Mouse (Mus musculus) neural tube, embryonic 10.5 days (tissue): ENCODE data around the gene Dennd4a.

Source experiments
- DNase-seq: peaks from one replicate; pipeline ENCODE4 v3.0.0-alpha.2; 2017; ENCODE audit warnings: low spot score; ENCODE audit errors: extremely low spot score

The Dennd4a gene

GRCm38 (mm10) chr9:64790673-64791660 lies 20.2 kb upstream of the Dennd4a start:
- no peak for DNase-seq

DNA sequence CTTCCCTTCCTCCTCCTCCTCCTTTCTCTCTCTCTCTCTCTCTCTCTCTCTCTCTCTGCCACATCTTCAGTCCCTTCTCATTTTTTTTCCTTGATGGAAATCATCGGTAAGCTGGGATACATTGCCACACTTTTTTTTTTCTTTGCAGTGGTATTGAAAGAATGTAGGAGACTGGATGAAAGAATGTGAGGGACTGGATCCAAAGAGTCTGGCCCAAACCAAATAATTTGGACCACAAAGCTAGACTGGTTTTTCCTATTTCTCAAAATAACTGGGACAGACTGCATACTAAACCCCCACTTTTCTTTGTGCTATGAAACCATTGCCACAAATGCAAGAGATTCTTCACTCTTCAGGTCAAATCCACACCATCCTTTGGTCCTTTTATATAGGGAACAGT lies 19.5 kb upstream of the Dennd4a start:
- DNase-seq = no peak

- no peak for DNase-seq
These were observed 18.5 kb upstream of the Dennd4a start for GRCm38 (mm10) chr9:64792379-64793274.

- DNase-seq = no peak
These were observed 17.9 kb upstream of the Dennd4a start for GRCm38 (mm10) chr9:64793275-64793590.

- DNase-seq = no peak
These were observed 17.3 kb upstream of the Dennd4a start for GRCm38 (mm10) chr9:64793794-64794193.

GRCm38 (mm10) chr9:64794448-64795420 lies 16.4 kb upstream of the Dennd4a start:
- no peak for DNase-seq

GRCm38 (mm10) chr9:64795846-64796615 lies 15.1 kb upstream of the Dennd4a start:
- DNase-seq = no peak

GRCm38 (mm10) chr9:64797392-64797791 lies 13.7 kb upstream of the Dennd4a start:
- no peak for DNase-seq

DNA sequence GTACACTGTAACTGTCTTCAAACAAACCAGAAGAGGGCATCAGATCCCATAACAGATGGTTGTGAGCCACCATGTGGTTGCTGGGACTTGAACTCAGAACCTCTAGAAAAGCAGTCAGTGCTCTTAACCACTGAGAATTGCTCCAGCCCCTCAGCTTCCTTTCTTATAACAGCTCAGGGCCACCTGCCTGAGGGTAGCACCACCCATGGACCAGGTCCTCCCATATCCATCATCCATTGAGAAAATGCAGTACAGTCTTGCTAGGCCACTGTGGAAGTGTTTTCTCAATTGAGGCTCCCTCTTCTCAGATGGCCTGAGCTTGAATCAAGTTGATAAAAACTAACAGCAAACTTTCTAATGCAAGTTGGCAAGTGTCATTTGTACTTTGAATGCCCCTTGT lies 13.0 kb upstream of the Dennd4a start:
- DNase-seq = no peak

GRCm38 (mm10) chr9:64798859-64799258 lies 12.3 kb upstream of the Dennd4a start:
- DNase-seq = no peak

DNA sequence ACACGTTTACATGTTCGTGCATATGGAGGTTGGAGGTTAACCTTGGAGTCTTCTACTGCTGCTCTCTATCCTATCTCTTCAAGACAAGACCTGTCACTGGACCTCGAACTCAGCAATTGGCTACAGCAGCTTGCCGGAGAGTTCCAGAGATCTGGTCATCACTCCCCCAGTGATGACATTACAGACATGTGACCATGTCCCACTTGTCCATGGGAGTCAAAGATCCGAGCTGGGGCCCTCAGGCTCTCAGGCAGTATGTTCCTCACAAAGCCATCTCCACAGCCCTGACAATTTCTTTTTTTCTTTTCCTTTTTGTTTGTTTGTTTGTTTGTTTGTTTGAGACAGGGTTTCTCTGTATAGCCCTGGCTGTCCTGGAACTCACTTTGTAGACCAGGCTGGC lies 11.6 kb upstream of the Dennd4a start:
- DNase-seq = no peak

GRCm38 (mm10) chr9:64802561-64802960 lies 8.6 kb upstream of the Dennd4a start:
- DNase-seq = no peak

- DNase-seq = no peak
These were observed 7.5 kb upstream of the Dennd4a start for GRCm38 (mm10) chr9:64803373-64804214.

- no peak for DNase-seq
These were observed 5.3 kb upstream of the Dennd4a start for GRCm38 (mm10) chr9:64805875-64806274.

DNA sequence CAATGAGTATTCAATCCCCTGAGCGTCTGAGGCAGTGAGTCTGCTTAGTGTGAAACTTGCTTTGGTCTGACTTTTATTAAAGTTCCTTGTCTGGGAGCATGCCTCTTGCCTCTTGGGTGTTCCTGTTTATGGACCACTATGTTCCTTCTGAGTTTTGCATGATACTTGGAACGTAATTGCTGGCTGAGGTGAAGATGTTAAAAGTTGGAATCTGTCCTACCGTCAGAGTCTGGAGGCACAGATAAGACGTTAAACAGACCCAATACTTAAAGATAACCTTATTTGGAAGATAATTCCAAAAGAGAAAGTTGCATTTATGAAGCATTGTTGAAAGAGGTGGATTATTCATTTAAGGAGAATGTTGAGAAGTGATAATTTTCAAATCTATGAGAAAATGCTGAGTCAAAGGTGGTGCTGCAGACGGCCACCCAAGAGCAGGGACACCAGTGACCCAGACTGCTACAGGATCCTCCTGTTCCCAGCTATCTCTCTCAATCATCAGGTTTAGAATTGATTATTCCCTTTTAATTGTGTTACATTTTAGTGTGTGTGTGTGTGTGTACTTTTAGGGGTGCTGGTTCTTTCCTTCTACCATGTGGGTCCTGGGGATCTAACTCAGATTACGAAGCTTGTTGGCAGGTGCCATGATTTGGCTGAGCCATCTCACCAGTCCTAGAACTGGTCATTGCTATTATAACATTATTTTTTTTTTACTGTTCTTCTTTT lies 4.6 kb upstream of the Dennd4a start:
- DNase-seq = no peak

- DNase-seq = no peak
These were observed 3.9 kb upstream of the Dennd4a start for GRCm38 (mm10) chr9:64807061-64807808.

DNA sequence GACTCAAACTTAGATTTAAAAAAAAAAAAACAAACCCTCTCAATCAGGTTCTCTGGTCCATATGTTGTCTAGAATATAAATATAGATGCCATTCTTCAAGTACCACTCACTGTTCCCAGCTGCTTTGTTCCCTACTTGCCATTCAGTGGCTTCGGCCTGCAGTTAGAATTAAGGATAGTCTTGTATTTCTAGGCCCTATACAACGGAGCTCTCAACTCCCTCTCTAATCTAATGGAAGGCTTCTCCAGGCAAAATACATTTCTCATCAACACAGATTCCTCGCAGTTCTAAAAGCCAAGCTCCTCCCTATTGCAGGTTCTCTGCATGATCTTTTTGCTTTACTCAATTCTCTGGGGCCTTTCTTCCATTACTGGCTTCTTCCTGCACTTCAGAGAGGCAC lies 1.3 kb upstream of the Dennd4a start:
- no peak for DNase-seq
